Mouse (Mus musculus) heart, embryonic 12.5 days (tissue): ENCODE results near the gene Pcdh9. TPM values are rescaled to one million over a fixed set of nuclear protein-coding genes. Genes with fewer than 3 reads are reported as not detected.

ENCODE experiments used
- ATAC-seq: fragments of 200-750 bp; cut with Nextera tagmentation; 2 replicates; pipeline ENCODE4 v1.8.0; 2017; ENCODE audit warnings: moderate TSS enrichment, moderate library complexity; ENCODE audit not compliant: insufficient number of reproducible peaks, low FRiP score
- H3K27ac ChIP-seq: fragments of 300-500 bp; sonication (generic); 2 replicates; pipeline ENCODE4 v1.5.1; 2016; ENCODE audit warnings: mild to moderate bottlenecking, moderate library complexity; ENCODE audit not compliant: poor library complexity, severe bottlenecking
- H3K27me3 ChIP-seq: fragments of 300-500 bp; sonication (generic); replicated peaks from 2 replicates; pipeline ENCODE4 v1.6.1; 2016; ENCODE audit warnings: mild to moderate bottlenecking, moderate library complexity
- H3K36me3 ChIP-seq: fragments of 300-500 bp; sonication (generic); 2 replicates; pipeline ENCODE4 v1.6.1; 2016; ENCODE audit warnings: mild to moderate bottlenecking, moderate library complexity
- H3K4me1 ChIP-seq: fragments of 300-500 bp; sonication (generic); replicated peaks from 2 replicates; pipeline ENCODE4 v1.6.1; 2016; ENCODE audit warnings: mild to moderate bottlenecking
- H3K4me2 ChIP-seq: fragments of 300-500 bp; sonication (generic); 2 replicates; pipeline ENCODE4 v1.6.1; 2016; ENCODE audit warnings: mild to moderate bottlenecking, moderate library complexity
- H3K4me3 ChIP-seq: fragments of 300-500 bp; sonication (generic); 2 replicates; pipeline ENCODE4 v1.5.1; 2016; ENCODE audit warnings: mild to moderate bottlenecking
- H3K9ac ChIP-seq: fragments of 300-500 bp; sonication (generic); 2 replicates; pipeline ENCODE4 v1.6.1; 2016; ENCODE audit warnings: mild to moderate bottlenecking, moderate library complexity
- H3K9me3 ChIP-seq: fragments of 300-500 bp; sonication (generic); replicated peaks from 2 replicates; pipeline ENCODE4 v1.6.1; 2016; ENCODE audit warnings: mild to moderate bottlenecking, moderate library complexity
- WGBS: fragments of 180-500 bp; shearing (Covaris S2); methylation state at CpG from one replicate; pipeline ENCODE4 v1.1.7; 2016; 5-methylcytosine and 5-hydroxymethylcytosine counted together
- polyA plus RNA-seq: library from polyadenylated mRNA; unstranded; fragments of >200 nt; fragmentation: Nextera tagmentation; extraction: Ambion mirVana; gene quantifications from 2 replicates; pipeline ENCODE4 v1.2.1, GENCODE M21; 2016

The Pcdh9 gene
- polyA plus RNA-seq, 1 experiment from 2014 or later = 10.0 TPM

DNA sequence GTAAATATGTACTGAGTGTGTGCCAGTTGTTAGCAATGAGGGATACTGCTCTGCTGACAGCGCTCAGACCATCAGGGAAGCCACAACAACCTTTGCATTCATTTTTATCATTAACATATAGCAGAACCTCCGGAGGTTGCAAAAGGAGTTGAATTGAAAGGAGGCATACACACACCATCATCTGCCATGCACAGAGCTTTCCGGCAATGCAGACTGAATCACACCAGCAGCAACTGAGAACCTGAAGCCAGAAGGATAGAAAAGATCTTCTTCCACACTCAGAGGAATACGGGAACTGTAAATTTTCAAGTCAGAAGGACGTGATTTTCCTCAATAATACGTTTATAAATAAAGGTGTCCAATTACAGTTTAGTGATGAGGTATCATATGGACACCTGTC, 747.1 kb downstream of the Pcdh9 start:
- Histone ChIP-seq H3K4me2 (no peak overlapping the region), H3K9me3 (no peaks in the 10 kb centered on the region), H3K4me3 (no peak overlapping the region), H3K27ac (no peak overlapping the region), H3K36me3 (no peaks in the 10 kb centered on the region), H3K4me1 (no peaks in the 10 kb centered on the region), H3K9ac (no peak overlapping the region), H3K27me3 (no peaks in the 10 kb centered on the region)
- ATAC-seq = no peak
- 83% methylated on average over 6 of the region's 6 CpGs for WGBS

- Histone ChIP-seq H3K9ac (no peak overlapping the region), H3K4me3 (no peak overlapping the region), H3K27me3 (no peaks in the 10 kb centered on the region), H3K9me3 (no peaks in the 10 kb centered on the region), H3K36me3 (no peaks in the 10 kb centered on the region), H3K4me2 (no peak overlapping the region), H3K4me1 (no peaks in the 10 kb centered on the region), H3K27ac (no peak overlapping the region)
- no peak for ATAC-seq
- 74% methylated on average over 4 of the region's 4 CpGs for WGBS
Observed at GRCm38 (mm10) chr14:93142076-93142475, 748.4 kb downstream of the Pcdh9 start.

GRCm38 (mm10) chr14:93126993-93127392, 763.5 kb downstream of the Pcdh9 start:
- H3K4me1 ChIP-seq = no peaks in the 10 kb centered on the region
- ATAC-seq = no peak
- no peak overlapping the region for H3K4me2 ChIP-seq
- no peak overlapping the region for H3K27ac ChIP-seq
- no peak overlapping the region for H3K9ac ChIP-seq
- H3K27me3 ChIP-seq = no peaks in the 10 kb centered on the region
- 80% methylated on average over 3 of the region's 3 CpGs for WGBS
- H3K4me3 ChIP-seq = no peak overlapping the region
- H3K36me3 ChIP-seq = no peaks in the 10 kb centered on the region
- H3K9me3 ChIP-seq = no peaks in the 10 kb centered on the region

GRCm38 (mm10) chr14:93102755-93103154, 787.7 kb downstream of the Pcdh9 start:
- Histone ChIP-seq H3K4me3 (no peak overlapping the region), H3K27me3 (no peaks in the 10 kb centered on the region), H3K36me3 (no peaks in the 10 kb centered on the region), H3K4me1 (no peaks in the 10 kb centered on the region), H3K9ac (no peak overlapping the region), H3K9me3 (no peaks in the 10 kb centered on the region), H3K27ac (no peak overlapping the region), H3K4me2 (no peak overlapping the region)
- no peak for ATAC-seq
- 64% methylated on average over 2 of the region's 2 CpGs for WGBS

DNA sequence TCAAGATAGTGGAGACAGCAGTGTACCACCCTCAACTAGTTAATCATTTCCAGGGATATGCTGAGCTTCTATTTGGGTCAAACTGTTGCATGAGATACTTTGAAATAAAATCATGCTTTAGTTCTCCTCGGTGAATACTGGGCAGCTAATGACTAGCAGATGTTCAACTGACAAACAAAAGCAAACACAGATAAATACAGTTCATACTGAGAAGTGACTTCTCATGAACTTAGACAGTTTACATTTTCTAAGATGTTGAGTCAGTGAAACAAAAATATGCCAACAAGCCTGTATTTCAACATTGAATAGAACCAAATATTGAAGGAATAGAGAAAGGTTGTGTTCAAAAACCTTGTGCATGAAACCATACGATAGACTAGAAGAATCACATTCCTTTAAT, 795.4 kb downstream of the Pcdh9 start:
- Histone ChIP-seq H3K27me3 (no peaks in the 10 kb centered on the region), H3K4me1 (peaks cover 7% of the 10 kb centered on the region), H3K4me2 (no peak overlapping the region), H3K9me3 (no peaks in the 10 kb centered on the region), H3K9ac (no peak overlapping the region), H3K27ac (no peak overlapping the region), H3K36me3 (no peaks in the 10 kb centered on the region), H3K4me3 (no peak overlapping the region)
- WGBS = 75% methylated on average over 2 of the region's 2 CpGs
- no peak for ATAC-seq

DNA sequence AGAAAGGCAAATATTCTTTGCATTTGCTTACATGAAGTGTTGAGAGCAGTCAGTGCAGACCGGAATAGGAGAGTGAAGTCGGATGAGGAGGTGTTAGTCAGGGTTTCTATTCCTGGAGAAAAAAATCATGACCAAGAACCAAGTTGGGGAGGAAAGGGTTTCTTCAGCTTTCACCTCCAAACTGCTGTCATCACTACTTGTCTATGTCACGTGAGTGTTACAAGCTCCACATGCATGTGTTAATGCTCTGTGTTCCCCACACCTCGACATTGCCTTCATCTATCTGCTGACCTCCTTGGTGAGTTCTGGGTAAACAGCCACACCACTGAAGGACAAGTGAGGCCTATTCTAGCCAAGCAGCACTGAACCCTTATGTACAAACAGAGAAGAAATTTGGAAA, 797.7 kb downstream of the Pcdh9 start:
- no peaks in the 10 kb centered on the region for H3K27me3 ChIP-seq
- no peak overlapping the region for H3K4me2 ChIP-seq
- peaks cover 7% of the 10 kb centered on the region for H3K4me1 ChIP-seq
- H3K27ac ChIP-seq = no peak overlapping the region
- no peaks in the 10 kb centered on the region for H3K36me3 ChIP-seq
- no peak overlapping the region for H3K9ac ChIP-seq
- WGBS = 32% methylated on average over 4 of the region's 4 CpGs
- peak; percentile 75; the same call in 1 of the 2 replicates for ATAC-seq
- H3K9me3 ChIP-seq = no peaks in the 10 kb centered on the region
- no peak overlapping the region for H3K4me3 ChIP-seq

GRCm38 (mm10) chr14:93085646-93086045, 804.8 kb downstream of the Pcdh9 start:
- Histone ChIP-seq H3K27ac (no peak overlapping the region), H3K4me1 (no peaks in the 10 kb centered on the region), H3K9ac (no peak overlapping the region), H3K36me3 (no peaks in the 10 kb centered on the region), H3K4me2 (no peak overlapping the region), H3K9me3 (no peaks in the 10 kb centered on the region), H3K27me3 (no peaks in the 10 kb centered on the region), H3K4me3 (no peak overlapping the region)
- WGBS = 57% methylated on average over 2 of the region's 2 CpGs
- no peak for ATAC-seq

DNA sequence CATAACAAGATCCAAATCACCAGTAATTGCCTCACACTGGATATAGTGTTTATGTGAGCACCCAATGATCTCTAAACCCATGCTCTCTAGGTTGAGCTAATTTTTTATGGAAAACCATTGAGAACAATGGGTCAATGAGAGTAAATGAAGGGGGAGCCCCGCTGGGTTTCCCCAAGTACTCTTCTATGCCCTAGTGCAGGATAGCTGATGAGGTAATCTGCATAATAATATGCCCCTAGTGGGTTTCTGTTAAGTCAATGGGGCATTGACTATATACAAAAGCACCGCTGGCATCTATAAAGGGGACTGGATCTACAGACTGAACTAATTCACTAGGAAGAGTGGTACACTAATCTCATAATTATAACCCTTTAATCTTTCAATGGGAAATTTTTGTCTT, 807.3 kb downstream of the Pcdh9 start:
- no peak overlapping the region for H3K27ac ChIP-seq
- no peak overlapping the region for H3K4me3 ChIP-seq
- H3K9me3 ChIP-seq = no peaks in the 10 kb centered on the region
- H3K4me2 ChIP-seq = no peak overlapping the region
- no peaks in the 10 kb centered on the region for H3K36me3 ChIP-seq
- H3K4me1 ChIP-seq = no peaks in the 10 kb centered on the region
- ATAC-seq = no peak
- no peak overlapping the region for H3K9ac ChIP-seq
- 40% methylated on average over 2 of the region's 2 CpGs for WGBS
- H3K27me3 ChIP-seq = no peaks in the 10 kb centered on the region

DNA sequence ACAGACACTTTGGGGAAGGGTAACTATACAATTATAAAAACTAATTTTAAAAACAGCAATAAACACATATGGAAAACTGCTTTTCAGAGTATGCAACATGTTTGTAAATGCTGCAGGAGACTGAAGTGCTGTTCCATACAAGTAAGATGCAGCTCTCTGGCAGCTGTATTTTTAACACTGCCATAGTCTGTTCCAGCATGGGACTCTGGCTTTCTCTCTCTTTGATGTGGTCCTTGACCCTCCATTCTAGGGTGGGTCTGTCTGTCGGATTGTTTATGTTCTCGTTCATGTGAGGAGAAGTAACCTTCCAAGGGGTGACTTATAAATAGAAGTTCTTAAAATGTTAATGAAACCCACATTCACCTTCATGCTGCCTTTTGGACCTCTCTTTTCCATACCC, 809.6 kb downstream of the Pcdh9 start:
- Histone ChIP-seq H3K9me3 (no peaks in the 10 kb centered on the region), H3K27me3 (no peaks in the 10 kb centered on the region), H3K4me3 (no peak overlapping the region), H3K36me3 (no peaks in the 10 kb centered on the region), H3K4me2 (no peak overlapping the region), H3K4me1 (no peaks in the 10 kb centered on the region), H3K27ac (no peak overlapping the region), H3K9ac (no peak overlapping the region)
- no peak for ATAC-seq
- 40% methylated on average over 2 of the region's 2 CpGs for WGBS

DNA sequence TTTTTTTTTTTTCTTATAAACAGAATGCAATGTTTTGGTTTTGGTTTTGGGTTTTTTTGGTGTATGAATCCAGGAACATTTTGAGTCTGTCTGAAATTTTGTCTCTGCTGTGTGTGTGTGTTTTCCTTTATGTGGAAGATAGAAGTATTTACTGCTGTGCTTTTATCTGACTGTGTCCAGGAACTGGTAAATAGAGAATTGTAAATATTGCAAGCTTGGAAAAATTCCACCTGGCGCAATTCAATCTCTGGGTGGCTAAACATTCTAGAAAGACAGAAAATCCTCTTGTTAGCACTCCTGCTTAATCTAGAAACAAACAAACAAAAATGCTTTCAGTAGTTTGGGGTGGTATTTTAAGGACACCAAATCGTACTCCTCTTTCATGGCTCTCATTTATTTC, 814.7 kb downstream of the Pcdh9 start:
- Histone ChIP-seq H3K4me2 (no peak overlapping the region), H3K27me3 (no peaks in the 10 kb centered on the region), H3K27ac (no peak overlapping the region), H3K9me3 (no peaks in the 10 kb centered on the region), H3K36me3 (no peaks in the 10 kb centered on the region), H3K9ac (no peak overlapping the region), H3K4me3 (no peak overlapping the region), H3K4me1 (no peaks in the 10 kb centered on the region)
- 64% methylated on average over 2 of the region's 2 CpGs for WGBS
- ATAC-seq = no peak

DNA sequence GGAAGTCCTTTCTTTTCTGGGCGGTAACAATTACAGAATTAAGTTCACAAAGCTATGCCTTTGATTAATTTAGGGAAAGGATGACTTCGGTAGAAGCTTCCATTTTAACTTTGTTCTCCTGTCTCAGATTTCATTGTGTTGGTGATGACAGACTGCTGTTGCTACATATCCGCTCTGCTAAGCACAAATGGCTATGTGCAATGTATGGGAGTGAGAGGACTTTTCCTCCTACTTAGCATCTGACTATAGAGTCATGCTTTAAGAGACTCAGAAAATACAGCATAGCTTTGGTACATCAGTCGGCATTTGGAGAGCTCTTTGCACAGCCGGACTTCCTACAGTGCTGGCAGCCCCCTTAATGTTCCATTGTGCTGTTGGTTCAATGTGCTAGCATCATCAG, 818.1 kb downstream of the Pcdh9 start:
- Histone ChIP-seq H3K27me3 (no peaks in the 10 kb centered on the region), H3K4me3 (no peak overlapping the region), H3K9me3 (no peaks in the 10 kb centered on the region), H3K36me3 (no peaks in the 10 kb centered on the region), H3K9ac (no peak overlapping the region), H3K4me2 (no peak overlapping the region), H3K27ac (no peak overlapping the region), H3K4me1 (0 out of 2 replicates have a peak, but pooled peaks cover 2% of the 10 kb centered on the region)
- ATAC-seq = no peak
- WGBS = 77% methylated on average over 5 of the region's 5 CpGs

DNA sequence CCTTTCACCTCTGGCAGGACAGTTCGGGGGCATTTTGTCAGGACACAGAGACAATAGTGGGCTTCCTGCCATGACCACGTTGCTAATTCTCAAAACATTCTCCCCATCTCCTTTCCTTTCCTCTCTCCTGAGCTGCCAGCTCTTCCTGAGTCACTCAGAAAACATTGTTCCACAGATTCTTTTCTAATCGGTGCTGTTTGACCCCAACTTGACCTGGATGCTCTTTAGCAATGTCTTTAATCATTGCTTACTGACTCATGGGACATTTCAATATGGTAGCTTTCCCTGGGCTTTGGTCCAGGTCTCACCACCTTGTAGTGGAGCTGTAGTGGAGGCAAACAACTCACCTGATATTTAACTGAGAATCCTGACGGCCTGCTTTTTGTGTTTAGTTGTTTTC, 820.3 kb downstream of the Pcdh9 start:
- H3K4me3 ChIP-seq = no peak overlapping the region
- H3K9me3 ChIP-seq = no peaks in the 10 kb centered on the region
- H3K4me2 ChIP-seq = no peak overlapping the region
- no peak overlapping the region for H3K27ac ChIP-seq
- H3K4me1 ChIP-seq = 0 out of 2 replicates have a peak, but pooled peaks cover 2% of the 10 kb centered on the region
- 0 out of 2 replicates have a peak, but pooled peaks have one; percentile 11 for ATAC-seq
- no peaks in the 10 kb centered on the region for H3K36me3 ChIP-seq
- 38% methylated on average over 4 of the region's 4 CpGs for WGBS
- no peaks in the 10 kb centered on the region for H3K27me3 ChIP-seq
- no peak overlapping the region for H3K9ac ChIP-seq
